Mouse (Mus musculus): ENCODE measurements around the gene Rpl23. TPM values are rescaled to one million over a fixed set of nuclear protein-coding genes. Genes with fewer than 3 reads are reported as not detected.

Rpl23 gene
- polyA plus RNA-seq, 1 experiment from 2014 or later = 454 TPM

DNA sequence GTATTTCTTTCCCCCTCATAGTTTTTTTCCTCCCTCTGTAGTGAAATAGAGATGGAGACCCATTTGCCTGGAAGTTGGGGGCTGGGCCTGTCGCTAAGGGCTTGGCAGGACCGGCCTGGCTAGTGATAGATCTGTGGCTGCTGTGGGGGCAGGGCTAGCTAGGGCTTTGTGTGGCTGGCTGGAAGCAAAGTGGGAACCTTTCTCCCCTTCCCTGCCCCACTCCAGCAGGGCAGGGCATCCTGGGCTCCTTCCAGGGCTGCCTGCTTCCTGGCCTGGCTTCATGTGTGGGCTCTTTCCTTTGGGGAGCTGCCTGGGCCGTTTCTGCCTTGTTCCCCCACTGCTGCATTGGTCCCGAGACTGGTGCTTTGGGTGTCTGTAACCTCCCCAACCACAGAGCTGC, 36.3 kb upstream of the Rpl23 start:
- no peak overlapping the region for H3K4me3 ChIP-seq (ENCODE audit: low read depth, low read length)
- H3K27me3 ChIP-seq (ENCODE audit: control insufficient read depth, insufficient read depth, low read length) = no peaks in the 10 kb centered on the region
- H3K36me3 ChIP-seq (ENCODE audit: control insufficient read depth, insufficient read depth, low read length) = peaks cover 2% of the 10 kb centered on the region; the same call in 1 of the 2 replicates
- 2% methylated on average over 4 of the region's 4 CpGs for WGBS
- H3K27ac ChIP-seq (ENCODE audit: low read depth, low read length) = peak overlapping the region; percentile 78
- DNase-seq (ENCODE audit: low spot score) (peak; percentile 74), ATAC-seq (replicated peaks; ENCODE audit: low FRiP score) (peak; percentile 68)
- H3K4me2 ChIP-seq (ENCODE audit: low read depth, low read length, severe bottlenecking) = no peak overlapping the region
- peak overlapping the region; percentile 62 for H3K9ac ChIP-seq (ENCODE audit: low read length)
- H3K9me3 ChIP-seq (ENCODE audit: control insufficient read depth, low read length) = no peaks in the 10 kb centered on the region
- H3K4me1 ChIP-seq (replicated peaks; ENCODE audit: control insufficient read depth, insufficient read depth, low read length) = peaks cover 26% of the 10 kb centered on the region

DNA sequence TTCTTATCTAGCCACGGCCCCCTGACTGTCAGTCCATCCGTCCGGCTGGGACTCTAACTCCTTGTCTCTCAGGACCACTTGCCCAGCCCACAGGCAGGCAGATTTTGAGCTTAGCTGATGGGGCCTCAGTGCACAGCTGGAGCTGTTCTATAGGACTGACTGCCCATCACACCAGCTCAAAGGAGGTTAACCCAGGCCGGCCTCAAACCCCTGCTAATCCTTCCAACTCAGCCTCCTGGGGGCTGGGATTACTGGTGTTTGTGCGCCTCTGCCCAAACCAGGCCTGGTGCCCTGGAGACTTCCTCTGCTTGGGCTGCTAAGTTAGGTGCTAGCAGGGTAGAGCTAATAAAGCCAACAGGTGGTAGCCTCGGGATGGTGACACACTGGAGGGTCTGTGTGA, 35.8 kb upstream of the Rpl23 start:
- Histone ChIP-seq H3K36me3 (ENCODE audit: control insufficient read depth, insufficient read depth, low read length) (peaks cover 2% of the 10 kb centered on the region; the same call in 1 of the 2 replicates), H3K4me3 (ENCODE audit: low read depth, low read length) (no peak overlapping the region), H3K27me3 (ENCODE audit: control insufficient read depth, insufficient read depth, low read length) (no peaks in the 10 kb centered on the region), H3K9me3 (ENCODE audit: control insufficient read depth, low read length) (no peaks in the 10 kb centered on the region), H3K9ac (ENCODE audit: low read length) (peak overlapping the region; percentile 62), H3K4me2 (ENCODE audit: low read depth, low read length, severe bottlenecking) (no peak overlapping the region), H3K27ac (ENCODE audit: low read depth, low read length) (peak overlapping the region; percentile 78; the same call in 1 of the 2 replicates), H3K4me1 (replicated peaks; ENCODE audit: control insufficient read depth, insufficient read depth, low read length) (peaks cover 30% of the 10 kb centered on the region)
- 22% methylated on average over 6 of the region's 6 CpGs for WGBS
- peak; percentile 16; the same call in 1 of the 2 replicates for ATAC-seq (replicated peaks; ENCODE audit: low FRiP score)
- no peak for DNase-seq (ENCODE audit: low spot score)

DNA sequence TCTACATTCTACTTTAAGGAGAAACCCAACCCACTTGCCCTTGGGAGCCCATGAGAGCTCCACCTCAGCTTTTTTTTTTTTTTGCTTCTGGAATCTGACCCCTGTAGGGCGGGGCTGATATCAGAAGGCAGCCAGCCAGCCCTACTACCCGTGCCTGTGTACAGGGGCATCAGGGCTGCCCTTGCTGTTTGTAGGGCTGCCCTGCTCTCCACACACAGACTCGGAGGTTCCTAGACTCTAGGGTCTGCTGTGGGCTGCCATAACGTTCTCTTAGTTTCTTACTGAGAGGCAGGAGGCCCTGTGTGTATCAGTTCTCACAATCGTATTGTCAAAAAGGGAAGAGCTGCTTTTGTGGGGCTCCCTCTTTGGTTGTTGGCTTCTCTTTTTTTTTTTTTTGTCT, 35.1 kb upstream of the Rpl23 start:
- Histone ChIP-seq H3K9me3 (ENCODE audit: control insufficient read depth, low read length) (no peaks in the 10 kb centered on the region), H3K27ac (ENCODE audit: low read depth, low read length) (no peak overlapping the region), H3K4me2 (ENCODE audit: low read depth, low read length, severe bottlenecking) (no peak overlapping the region), H3K4me3 (ENCODE audit: low read depth, low read length) (no peak overlapping the region), H3K36me3 (ENCODE audit: control insufficient read depth, insufficient read depth, low read length) (peaks cover 2% of the 10 kb centered on the region; the same call in 1 of the 2 replicates), H3K9ac (ENCODE audit: low read length) (no peak overlapping the region), H3K4me1 (replicated peaks; ENCODE audit: control insufficient read depth, insufficient read depth, low read length) (peaks cover 37% of the 10 kb centered on the region), H3K27me3 (ENCODE audit: control insufficient read depth, insufficient read depth, low read length) (no peaks in the 10 kb centered on the region)
- WGBS = 44% methylated on average over 5 of the region's 5 CpGs
- ATAC-seq (replicated peaks; ENCODE audit: low FRiP score) = no peak
- no peak for DNase-seq (ENCODE audit: low spot score)

DNA sequence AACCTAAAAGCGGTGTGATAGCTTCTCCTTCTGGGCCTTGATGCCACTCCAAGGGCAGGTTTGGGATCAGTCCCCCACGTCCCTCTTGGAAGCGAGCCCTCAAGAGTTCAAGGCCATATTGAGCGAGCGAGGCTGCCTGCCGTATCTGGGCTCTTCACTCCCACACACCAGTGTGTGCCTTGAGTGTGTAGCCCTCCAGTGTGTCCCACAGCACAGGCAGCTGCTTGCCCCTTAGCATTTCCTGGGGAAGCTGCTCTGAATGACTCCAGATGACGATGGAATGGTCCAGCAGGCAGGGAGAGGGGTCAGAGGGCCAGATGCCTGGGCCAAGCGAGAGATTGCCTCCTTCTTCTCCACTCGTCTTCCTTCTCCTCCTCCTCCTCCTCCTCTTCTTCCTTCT, 34.7 kb upstream of the Rpl23 start:
- Histone ChIP-seq H3K27ac (ENCODE audit: low read depth, low read length) (no peak overlapping the region), H3K9me3 (ENCODE audit: control insufficient read depth, low read length) (no peaks in the 10 kb centered on the region), H3K36me3 (ENCODE audit: control insufficient read depth, insufficient read depth, low read length) (peaks cover 2% of the 10 kb centered on the region; the same call in 1 of the 2 replicates), H3K9ac (ENCODE audit: low read length) (no peak overlapping the region), H3K4me2 (ENCODE audit: low read depth, low read length, severe bottlenecking) (no peak overlapping the region), H3K4me1 (replicated peaks; ENCODE audit: control insufficient read depth, insufficient read depth, low read length) (peaks cover 41% of the 10 kb centered on the region), H3K27me3 (ENCODE audit: control insufficient read depth, insufficient read depth, low read length) (no peaks in the 10 kb centered on the region), H3K4me3 (ENCODE audit: low read depth, low read length) (no peak overlapping the region)
- 62% methylated on average over 9 of the region's 9 CpGs for WGBS
- DNase-seq (ENCODE audit: low spot score) = no peak
- ATAC-seq (replicated peaks; ENCODE audit: low FRiP score) = no peak

DNA sequence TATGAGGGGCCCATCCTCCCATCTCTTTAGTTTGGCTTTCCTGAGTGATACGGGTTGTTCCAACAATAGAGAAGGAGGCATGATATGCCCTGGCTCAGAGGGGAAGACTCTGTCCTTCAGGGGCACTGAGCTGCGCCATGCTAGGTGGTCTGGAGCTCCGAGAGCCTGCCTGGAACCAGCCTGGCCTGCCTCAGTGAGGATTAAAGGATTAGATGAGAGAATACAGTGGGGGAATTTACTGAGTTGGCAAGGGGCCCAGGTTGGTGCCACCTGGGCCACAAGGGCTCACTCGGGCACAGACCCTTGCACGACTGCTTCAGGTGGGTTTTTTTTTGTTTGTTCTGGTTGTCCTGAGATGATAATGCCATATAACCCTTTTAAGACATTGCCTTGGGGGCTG, 33.9 kb upstream of the Rpl23 start:
- Histone ChIP-seq H3K4me3 (ENCODE audit: low read depth, low read length) (no peak overlapping the region), H3K4me1 (replicated peaks; ENCODE audit: control insufficient read depth, insufficient read depth, low read length) (peaks cover 49% of the 10 kb centered on the region), H3K36me3 (ENCODE audit: control insufficient read depth, insufficient read depth, low read length) (peaks cover 2% of the 10 kb centered on the region; the same call in 1 of the 2 replicates), H3K9me3 (ENCODE audit: control insufficient read depth, low read length) (no peaks in the 10 kb centered on the region), H3K4me2 (ENCODE audit: low read depth, low read length, severe bottlenecking) (no peak overlapping the region), H3K27me3 (ENCODE audit: control insufficient read depth, insufficient read depth, low read length) (no peaks in the 10 kb centered on the region), H3K27ac (ENCODE audit: low read depth, low read length) (no peak overlapping the region), H3K9ac (ENCODE audit: low read length) (no peak overlapping the region)
- WGBS = 43% methylated on average over 5 of the region's 5 CpGs
- no peak for DNase-seq (ENCODE audit: low spot score)
- no peak for ATAC-seq (replicated peaks; ENCODE audit: low FRiP score)

DNA sequence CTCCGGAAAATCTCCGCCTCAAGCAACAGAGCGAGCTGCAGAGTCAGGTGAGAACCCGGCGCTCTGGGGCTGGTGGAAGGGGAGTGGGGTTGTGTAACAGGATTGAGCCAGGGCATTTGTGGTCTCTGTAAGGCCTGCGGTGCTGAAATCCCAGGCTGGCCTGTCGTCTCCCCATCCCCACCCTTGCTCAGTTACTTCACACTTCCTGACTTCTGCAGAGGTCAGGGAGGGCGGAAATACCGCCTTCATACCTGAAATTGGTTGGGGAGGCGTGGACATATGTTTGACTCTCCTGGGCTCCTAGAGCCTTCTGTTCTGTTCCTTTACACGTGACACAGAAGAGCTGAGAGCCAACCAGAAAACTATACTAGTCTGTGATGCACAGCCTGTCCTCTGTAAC, 33.5 kb upstream of the Rpl23 start:
- Histone ChIP-seq H3K27ac (ENCODE audit: low read depth, low read length) (no peak overlapping the region), H3K9ac (ENCODE audit: low read length) (no peak overlapping the region)
- ATAC-seq (replicated peaks; ENCODE audit: low FRiP score) = no peak

DNA sequence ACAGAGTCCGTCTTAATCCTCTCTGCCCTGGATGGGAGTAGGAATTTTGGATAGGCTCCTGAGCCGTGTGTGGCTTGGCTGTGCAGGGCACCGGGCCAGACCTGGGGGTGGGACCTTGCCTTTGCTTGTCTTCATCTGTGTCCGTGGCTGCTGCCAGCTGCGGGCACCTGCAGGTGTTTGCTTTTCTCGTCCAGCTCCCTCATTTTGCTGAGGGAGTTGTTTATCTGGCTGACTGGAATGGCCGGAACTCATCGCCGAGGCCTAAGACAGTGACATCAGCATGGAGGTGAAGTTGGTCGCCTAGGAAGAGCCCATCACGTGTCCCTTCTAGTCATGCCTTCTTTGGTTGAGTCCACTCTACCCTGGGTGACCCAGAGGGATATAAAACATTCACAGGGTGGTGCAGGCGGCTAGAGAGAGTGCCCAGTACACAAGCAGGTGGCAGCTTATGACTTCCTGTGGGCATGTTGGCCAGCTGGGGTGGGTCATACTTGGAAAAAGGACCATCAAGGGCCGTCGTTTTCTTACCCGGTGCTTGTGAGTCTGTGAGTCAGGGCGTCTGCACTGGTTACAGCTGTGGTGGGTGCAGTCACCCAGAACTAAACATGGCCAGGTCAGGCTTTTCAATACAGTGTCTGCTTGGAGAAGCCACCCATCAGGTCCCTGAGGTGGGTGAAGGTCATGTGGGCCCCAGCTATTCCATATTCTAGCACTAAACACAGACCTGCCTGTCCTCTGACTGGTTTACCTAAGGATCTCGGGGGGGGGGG, 31.7 kb upstream of the Rpl23 start:
- no peak for DNase-seq (ENCODE audit: low spot score)
- Histone ChIP-seq H3K4me3 (ENCODE audit: low read depth, low read length) (no peak overlapping the region), H3K27ac (ENCODE audit: low read depth, low read length) (no peak overlapping the region), H3K9ac (ENCODE audit: low read length) (no peak overlapping the region), H3K4me1 (replicated peaks; ENCODE audit: control insufficient read depth, insufficient read depth, low read length) (peaks cover 57% of the 10 kb centered on the region), H3K9me3 (ENCODE audit: control insufficient read depth, low read length) (no peaks in the 10 kb centered on the region), H3K27me3 (ENCODE audit: control insufficient read depth, insufficient read depth, low read length) (no peaks in the 10 kb centered on the region), H3K36me3 (ENCODE audit: control insufficient read depth, insufficient read depth, low read length) (no peaks in the 10 kb centered on the region; the same call in 1 of the 2 replicates), H3K4me2 (ENCODE audit: low read depth, low read length, severe bottlenecking) (no peak overlapping the region)
- 83% methylated on average over 17 of the region's 17 CpGs for WGBS
- ATAC-seq (replicated peaks; ENCODE audit: low FRiP score) = no peak

More for the DNA sequence above, 33.5 kb upstream of the Rpl23 start:
- H3K36me3 ChIP-seq (ENCODE audit: control insufficient read depth, insufficient read depth, low read length) = peaks cover 2% of the 10 kb centered on the region; the same call in 1 of the 2 replicates
- no peaks in the 10 kb centered on the region for H3K27me3 ChIP-seq (ENCODE audit: control insufficient read depth, insufficient read depth, low read length)
- no peak for DNase-seq (ENCODE audit: low spot score)
- peaks cover 51% of the 10 kb centered on the region for H3K4me1 ChIP-seq (replicated peaks; ENCODE audit: control insufficient read depth, insufficient read depth, low read length)
- no peaks in the 10 kb centered on the region for H3K9me3 ChIP-seq (ENCODE audit: control insufficient read depth, low read length)
- WGBS = 70% methylated on average over 11 of the region's 11 CpGs
- no peak overlapping the region for H3K4me3 ChIP-seq (ENCODE audit: low read depth, low read length)
- H3K4me2 ChIP-seq (ENCODE audit: low read depth, low read length, severe bottlenecking) = no peak overlapping the region

DNA sequence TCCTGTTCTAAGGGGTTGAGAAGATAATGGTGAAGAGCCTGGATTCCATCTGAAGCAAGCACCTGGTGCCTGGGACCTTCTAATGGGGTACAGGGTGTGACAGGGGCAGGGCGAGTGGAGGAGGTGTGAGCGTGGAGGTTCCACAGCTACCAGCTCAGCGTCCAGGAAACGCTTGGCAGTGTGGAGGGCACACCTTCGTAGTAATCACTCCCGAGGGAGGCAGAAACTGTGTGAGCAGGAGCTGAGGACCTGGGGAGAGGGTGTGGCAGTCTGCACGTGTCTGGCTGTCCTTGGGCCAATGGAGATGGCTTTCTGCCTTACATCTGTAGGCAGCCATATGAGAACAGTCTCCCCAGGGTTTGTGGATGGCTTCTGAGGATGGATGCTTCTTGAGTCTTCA, 30.8 kb upstream of the Rpl23 start:
- Histone ChIP-seq H3K27ac (ENCODE audit: low read depth, low read length) (peak overlapping the region; percentile 76), H3K9ac (ENCODE audit: low read length) (no peak overlapping the region), H3K36me3 (ENCODE audit: control insufficient read depth, insufficient read depth, low read length) (no peaks in the 10 kb centered on the region; the same call in 1 of the 2 replicates), H3K4me2 (ENCODE audit: low read depth, low read length, severe bottlenecking) (peak overlapping the region; percentile 36; the same call in 1 of the 2 replicates), H3K9me3 (ENCODE audit: control insufficient read depth, low read length) (no peaks in the 10 kb centered on the region), H3K4me1 (replicated peaks; ENCODE audit: control insufficient read depth, insufficient read depth, low read length) (peaks cover 55% of the 10 kb centered on the region), H3K4me3 (ENCODE audit: low read depth, low read length) (no peak overlapping the region), H3K27me3 (ENCODE audit: control insufficient read depth, insufficient read depth, low read length) (no peaks in the 10 kb centered on the region)
- WGBS = 52% methylated on average over 7 of the region's 7 CpGs
- DNase-seq (ENCODE audit: low spot score) (no peak), ATAC-seq (replicated peaks; ENCODE audit: low FRiP score) (peak; percentile 29; the same call in 1 of the 2 replicates)

Data from forebrain, embryonic 11.5 days (tissue).